In genomic region chr5:52940645-52941044, GRCm38 (mm10) we compare ENCODE assay signal across 22 mouse cellular contexts.
DNase-seq lines count a peak whose midpoint lies in the region; ATAC-seq and TF ChIP-seq lines count a peak whose summit lies in the region.
"Had no signal": no experiment of that assay in that cellular context is flagged by ENCODE, and none has a peak within 500 bp of the region (broad histone marks: within the 10 kb centered on the region; RNA-seq: fewer than 3 reads in every experiment).

No protein-coding gene starts in this region.

- WGBS in intestine, embryonic 15.5 days: 76% methylated on average over 4 of the region's 4 CpGs
- WGBS in intestine, postnatal 0 days: 57% methylated on average over 4 of the region's 4 CpGs
- 68% methylated on average over 4 of the region's 4 CpGs for WGBS in stomach, postnatal 0 days
- 57% methylated on average over 4 of the region's 4 CpGs for WGBS in liver, embryonic 11.5 days

- no peak overlapping the region for H3K4me3 ChIP-seq in intestine, embryonic 15.5 days (replicated peaks)
- H3K4me3 ChIP-seq in intestine, postnatal 0 days (ENCODE audit: low read depth, low read length): no peak overlapping the region
- H3K4me3 ChIP-seq in stomach, postnatal 0 days (ENCODE audit: low read depth, low read length): no peak overlapping the region
- H3K4me3 ChIP-seq in liver, embryonic 11.5 days (ENCODE audit: low read depth, low read length): no peak overlapping the region
- H3K4me3 ChIP-seq: embryonic facial prominence, embryonic 10.5 days; erythroblast, embryonic 14.5 days; forebrain, embryonic 10.5 days; gastrocnemius, adult 2 months; hindbrain, embryonic 12.5 days had no signal

- DNase-seq in 3134 (ENCODE audit: extremely low read depth, insufficient read length, low spot score): peak; percentile 37
- DNase-seq in CD4-positive helper T cell, adult 2 months (ENCODE audit: low read depth, low spot score): peak; percentile 5
- peak; percentile 16 for DNase-seq in stomach, postnatal 0 days (ENCODE audit: low spot score)
- no peak for DNase-seq in liver, embryonic 11.5 days (ENCODE audit: low spot score)
- no peak for DNase-seq in ovary, postnatal 14 days (ENCODE audit: low spot score)
- DNase-seq: adrenal gland, adult 8-10 months; adrenal gland, postnatal 36 days; cerebellum, adult 2 months; cerebellum, postnatal 10 days; gastrocnemius, adult 2 months; gastrocnemius, postnatal 25 days; heart, postnatal 10 days; heart, postnatal 4 days had no signal

- no peaks in the 10 kb centered on the region for H3K27me3 ChIP-seq in intestine, embryonic 15.5 days (replicated peaks)
- H3K27me3 ChIP-seq in intestine, postnatal 0 days (replicated peaks; ENCODE audit: control insufficient read depth, insufficient read depth, low read length): no peaks in the 10 kb centered on the region
- no peaks in the 10 kb centered on the region for H3K27me3 ChIP-seq in stomach, postnatal 0 days (ENCODE audit: control insufficient read depth, insufficient read depth, low read length)
- no peaks in the 10 kb centered on the region for H3K27me3 ChIP-seq in liver, embryonic 11.5 days (replicated peaks; ENCODE audit: control insufficient read depth, insufficient read depth, low read length)
- H3K27me3 ChIP-seq: CH12.LX; hindbrain, embryonic 12.5 days had no signal

- no peak for TF ChIP-seq CTCF in intestine, postnatal 0 days (IDR thresholded peaks at IDR 0.05; ENCODE audit: low read depth)
- TF ChIP-seq CTCF in stomach, postnatal 0 days (IDR thresholded peaks at IDR 0.05; ENCODE audit: low read depth): no peak

- no peak for TF ChIP-seq EP300 in stomach, postnatal 0 days (optimal IDR thresholded peaks at IDR 0.05)

- H3K27ac ChIP-seq in intestine, embryonic 15.5 days: no peak overlapping the region
- no peak overlapping the region for H3K27ac ChIP-seq in intestine, postnatal 0 days (ENCODE audit: low read depth, low read length)
- H3K27ac ChIP-seq in stomach, postnatal 0 days (replicated peaks): no peak overlapping the region
- no peak overlapping the region for H3K27ac ChIP-seq in liver, embryonic 11.5 days (ENCODE audit: low read depth, low read length)
- H3K27ac ChIP-seq: embryonic facial prominence, embryonic 10.5 days; forebrain, embryonic 10.5 days; gastrocnemius, adult 2 months; hindbrain, embryonic 12.5 days; hindbrain, postnatal 0 days had no signal

- no peak overlapping the region for H3K9ac ChIP-seq in intestine, embryonic 15.5 days
- no peak overlapping the region for H3K9ac ChIP-seq in intestine, postnatal 0 days (ENCODE audit: low read depth, low read length)
- H3K9ac ChIP-seq in stomach, postnatal 0 days (ENCODE audit: low read length): no peak overlapping the region
- H3K9ac ChIP-seq in liver, embryonic 11.5 days (ENCODE audit: low read depth, low read length): no peak overlapping the region
- H3K9ac ChIP-seq: hindbrain, embryonic 12.5 days had no signal

- no peaks in the 10 kb centered on the region for H3K9me3 ChIP-seq in intestine, embryonic 15.5 days
- H3K9me3 ChIP-seq in intestine, postnatal 0 days (ENCODE audit: control insufficient read depth): no peaks in the 10 kb centered on the region
- H3K9me3 ChIP-seq in stomach, postnatal 0 days (ENCODE audit: control insufficient read depth, low read length): no peaks in the 10 kb centered on the region
- no peaks in the 10 kb centered on the region for H3K9me3 ChIP-seq in liver, embryonic 11.5 days (ENCODE audit: control insufficient read depth, low read length)
- H3K9me3 ChIP-seq: embryonic facial prominence, embryonic 10.5 days; forebrain, embryonic 10.5 days; hindbrain, embryonic 12.5 days had no signal

- no peak overlapping the region for H3K4me2 ChIP-seq in intestine, embryonic 15.5 days (replicated peaks)
- no peak overlapping the region for H3K4me2 ChIP-seq in intestine, postnatal 0 days (replicated peaks; ENCODE audit: low read depth)
- H3K4me2 ChIP-seq in stomach, postnatal 0 days (replicated peaks; ENCODE audit: low read depth): no peak overlapping the region
- H3K4me2 ChIP-seq in liver, embryonic 11.5 days: no peak overlapping the region
- H3K4me2 ChIP-seq: hindbrain, embryonic 12.5 days had no signal

- no peaks in the 10 kb centered on the region for H3K4me1 ChIP-seq in intestine, embryonic 15.5 days (replicated peaks)
- H3K4me1 ChIP-seq in intestine, postnatal 0 days (replicated peaks; ENCODE audit: control insufficient read depth, insufficient read depth, low read length): no peaks in the 10 kb centered on the region
- no peaks in the 10 kb centered on the region for H3K4me1 ChIP-seq in stomach, postnatal 0 days (replicated peaks; ENCODE audit: control insufficient read depth, insufficient read depth)
- no peaks in the 10 kb centered on the region for H3K4me1 ChIP-seq in liver, embryonic 11.5 days (replicated peaks; ENCODE audit: control insufficient read depth, insufficient read depth, low read length)
- H3K4me1 ChIP-seq: forebrain, embryonic 10.5 days; hindbrain, embryonic 12.5 days had no signal

- ATAC-seq in intestine, embryonic 15.5 days: peak; percentile 31; the same call in 1 of the 2 replicates
- ATAC-seq in intestine, postnatal 0 days: no peak
- no peak for ATAC-seq in stomach, postnatal 0 days (ENCODE audit: low FRiP score, low TSS enrichment)
- ATAC-seq in liver, embryonic 11.5 days (replicated peaks; ENCODE audit: low FRiP score): no peak
- ATAC-seq: forebrain, embryonic 14.5 days; hindbrain, postnatal 0 days had no signal

- H3K36me3 ChIP-seq in intestine, embryonic 15.5 days: no peaks in the 10 kb centered on the region
- H3K36me3 ChIP-seq in intestine, postnatal 0 days (ENCODE audit: control insufficient read depth, insufficient read depth): no peaks in the 10 kb centered on the region
- H3K36me3 ChIP-seq in stomach, postnatal 0 days (ENCODE audit: control insufficient read depth, insufficient read depth, low read length): no peaks in the 10 kb centered on the region
- H3K36me3 ChIP-seq in liver, embryonic 11.5 days (ENCODE audit: control insufficient read depth, insufficient read depth, low read length): no peaks in the 10 kb centered on the region
- H3K36me3 ChIP-seq: embryonic facial prominence, embryonic 10.5 days; forebrain, embryonic 10.5 days; hindbrain, embryonic 12.5 days had no signal

Comparison
In these comparisons a context has a peak if more than half of its experiments do, and no peak if none do; other contexts are left out.
1. DNase-seq: peak in 3134 (single experiment), CD4-positive helper T cell, adult 2 months (single experiment) and stomach, postnatal 0 days (single experiment); none in liver, embryonic 11.5 days (single experiment) and ovary, postnatal 14 days (single experiment).